Mouse (Mus musculus): ENCODE results near the gene Cd70. TPM values are rescaled to one million over a fixed set of nuclear protein-coding genes. Genes with fewer than 3 reads are reported as not detected.

The Cd70 gene
- polyA plus RNA-seq, 1 experiment, result not detected

DNA sequence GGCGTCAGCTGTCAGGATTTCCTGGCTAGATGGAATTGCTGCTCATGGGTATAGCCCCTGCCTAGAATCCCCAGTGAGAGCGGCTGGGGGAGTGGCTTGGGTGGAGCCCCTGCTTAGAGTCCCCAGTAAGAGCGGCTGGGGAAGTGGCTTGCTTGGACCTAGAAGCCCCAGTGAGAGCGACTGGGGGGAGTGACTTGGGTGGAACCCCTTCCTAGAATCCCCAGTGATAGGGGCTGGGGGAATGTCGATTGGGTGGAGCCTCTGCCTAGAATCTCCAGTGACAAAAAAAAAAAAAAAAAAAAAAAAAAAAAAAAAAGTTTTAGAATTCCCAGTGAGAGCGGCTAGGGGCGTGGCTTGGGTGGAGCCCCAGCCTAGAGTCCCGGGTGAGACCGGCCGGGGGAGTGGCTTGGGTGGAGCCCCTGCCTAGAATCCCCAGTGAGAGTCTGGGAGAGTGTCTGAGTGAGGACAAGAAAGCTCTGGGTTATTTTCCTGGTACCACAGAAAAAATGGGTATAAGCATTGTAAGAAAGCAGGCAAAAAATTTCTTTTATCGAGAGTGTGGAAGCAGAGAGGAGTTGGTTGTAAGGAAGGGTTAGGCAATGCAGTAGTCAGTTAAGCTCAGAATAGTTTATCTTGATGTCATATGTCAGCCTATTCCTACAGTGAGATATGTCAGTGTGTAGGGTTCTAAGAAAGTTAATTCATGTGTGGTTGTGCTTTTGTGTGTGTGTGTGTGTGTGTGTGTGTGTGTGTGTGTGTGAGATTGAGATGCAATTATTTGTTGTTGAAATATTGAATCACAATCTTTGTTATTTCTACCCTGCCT is 30.8 kb downstream of the Cd70 start:
- Histone ChIP-seq H3K27ac (ENCODE audit: insufficient read depth, low read length) (no peak overlapping the region), H3K4me1 (ENCODE audit: control insufficient read depth, insufficient read depth, low read length) (no peaks in the 10 kb centered on the region), H3K4me3 (ENCODE audit: insufficient read depth, low read length) (no peak overlapping the region)
- no peak for TF ChIP-seq CTCF (IDR thresholded peaks at IDR 0.05; ENCODE audit: borderline replicate concordance, insufficient read depth, low read length)

GRCm38 (mm10) chr17:57116801-57117200 is 32.8 kb downstream of the Cd70 start:
- Histone ChIP-seq H3K27ac (ENCODE audit: insufficient read depth, low read length) (no peak overlapping the region), H3K4me3 (ENCODE audit: insufficient read depth, low read length) (no peak overlapping the region), H3K4me1 (ENCODE audit: control insufficient read depth, insufficient read depth, low read length) (no peaks in the 10 kb centered on the region)
- TF ChIP-seq POLR2A (IDR thresholded peaks at IDR 0.05; ENCODE audit: low read depth, low read length) (no peak), CTCF (IDR thresholded peaks at IDR 0.05; ENCODE audit: borderline replicate concordance, insufficient read depth, low read length) (no peak)

- H3K4me3 ChIP-seq (ENCODE audit: insufficient read depth, low read length), result no peak overlapping the region
- H3K27ac ChIP-seq (ENCODE audit: insufficient read depth, low read length), result no peak overlapping the region
- TF ChIP-seq POLR2A (IDR thresholded peaks at IDR 0.05; ENCODE audit: low read depth, low read length), result no peak
- no peaks in the 10 kb centered on the region for H3K4me1 ChIP-seq (ENCODE audit: control insufficient read depth, insufficient read depth, low read length)
Observed at GRCm38 (mm10) chr17:57112768-57113474, 36.7 kb downstream of the Cd70 start.

DNA sequence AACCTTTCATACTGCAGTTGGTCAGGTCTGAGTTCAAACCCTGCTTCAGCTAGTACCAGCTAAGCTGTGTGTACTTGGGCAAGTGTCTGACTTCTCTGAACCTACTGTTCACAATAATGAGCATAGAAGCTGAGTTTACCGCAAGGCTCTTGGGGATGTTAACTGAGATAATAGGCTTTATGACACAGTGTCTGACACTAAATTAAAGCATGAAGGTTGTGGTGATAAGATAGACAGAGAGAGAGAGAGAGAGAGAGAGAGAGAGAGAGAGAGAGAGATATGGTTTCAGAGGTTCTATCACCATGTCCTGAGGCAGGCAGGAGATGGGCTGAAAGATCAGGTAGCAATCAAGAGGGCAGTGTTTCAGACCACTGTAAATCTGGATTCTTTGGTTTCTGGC is 39.6 kb downstream of the Cd70 start:
- TF ChIP-seq CTCF (IDR thresholded peaks at IDR 0.05; ENCODE audit: borderline replicate concordance, insufficient read depth, low read length), result no peak
- no peak for TF ChIP-seq POLR2A (IDR thresholded peaks at IDR 0.05; ENCODE audit: low read depth, low read length)
- Histone ChIP-seq H3K4me1 (ENCODE audit: control insufficient read depth, insufficient read depth, low read length) (0 out of 2 replicates have a peak, but pooled peaks cover 2% of the 10 kb centered on the region), H3K27ac (ENCODE audit: insufficient read depth, low read length) (no peak overlapping the region), H3K4me3 (ENCODE audit: insufficient read depth, low read length) (no peak overlapping the region)

- Histone ChIP-seq H3K27ac (ENCODE audit: insufficient read depth, low read length) (no peak overlapping the region), H3K4me3 (ENCODE audit: insufficient read depth, low read length) (no peak overlapping the region), H3K4me1 (ENCODE audit: control insufficient read depth, insufficient read depth, low read length) (peaks cover 7% of the 10 kb centered on the region)
- TF ChIP-seq POLR2A (IDR thresholded peaks at IDR 0.05; ENCODE audit: low read depth, low read length) (no peak), CTCF (IDR thresholded peaks at IDR 0.05; ENCODE audit: borderline replicate concordance, insufficient read depth, low read length) (no peak)
Observed at GRCm38 (mm10) chr17:57108666-57109171, 40.9 kb downstream of the Cd70 start.

GRCm38 (mm10) chr17:57108040-57108665 is 41.4 kb downstream of the Cd70 start:
- Histone ChIP-seq H3K4me1 (ENCODE audit: control insufficient read depth, insufficient read depth, low read length) (peaks cover 7% of the 10 kb centered on the region), H3K4me3 (ENCODE audit: insufficient read depth, low read length) (no peak overlapping the region), H3K27ac (ENCODE audit: insufficient read depth, low read length) (no peak overlapping the region)
- TF ChIP-seq CTCF (IDR thresholded peaks at IDR 0.05; ENCODE audit: borderline replicate concordance, insufficient read depth, low read length), result no peak
- no peak for TF ChIP-seq POLR2A (IDR thresholded peaks at IDR 0.05; ENCODE audit: low read depth, low read length)

GRCm38 (mm10) chr17:57107064-57107463 is 42.5 kb downstream of the Cd70 start:
- no peak overlapping the region for H3K4me3 ChIP-seq (ENCODE audit: insufficient read depth, low read length)
- no peak overlapping the region for H3K27ac ChIP-seq (ENCODE audit: insufficient read depth, low read length)
- peaks cover 7% of the 10 kb centered on the region for H3K4me1 ChIP-seq (ENCODE audit: control insufficient read depth, insufficient read depth, low read length)
- TF ChIP-seq POLR2A (IDR thresholded peaks at IDR 0.05; ENCODE audit: low read depth, low read length) (no peak), CTCF (IDR thresholded peaks at IDR 0.05; ENCODE audit: borderline replicate concordance, insufficient read depth, low read length) (no peak)

- H3K4me1 ChIP-seq (ENCODE audit: control insufficient read depth, insufficient read depth, low read length), result peaks cover 7% of the 10 kb centered on the region
- no peak for TF ChIP-seq CTCF (IDR thresholded peaks at IDR 0.05; ENCODE audit: borderline replicate concordance, insufficient read depth, low read length)
- no peak for TF ChIP-seq POLR2A (IDR thresholded peaks at IDR 0.05; ENCODE audit: low read depth, low read length)
- H3K27ac ChIP-seq (ENCODE audit: insufficient read depth, low read length), result no peak overlapping the region
- peak overlapping the region; percentile 93 for H3K4me3 ChIP-seq (ENCODE audit: insufficient read depth, low read length)
Observed at GRCm38 (mm10) chr17:57106035-57106368, 43.6 kb downstream of the Cd70 start.

GRCm38 (mm10) chr17:57105181-57106034 is 44.2 kb downstream of the Cd70 start, which contains the start of gene Tnfsf9:
Gene Tnfsf9, plus strand, starts transcription at chr17:57105325.
- Histone ChIP-seq H3K27ac (ENCODE audit: insufficient read depth, low read length) (peak within 1 kb of the TSS; percentile 29; the same call in 1 of the 2 replicates), H3K4me1 (ENCODE audit: control insufficient read depth, insufficient read depth, low read length) (peaks cover 7% of the 10 kb centered on the region), H3K4me3 (ENCODE audit: insufficient read depth, low read length) (peak within 1 kb of the TSS; percentile 93)
- peak; percentile 90 for TF ChIP-seq POLR2A (IDR thresholded peaks at IDR 0.05; ENCODE audit: low read depth, low read length)
- no peak for TF ChIP-seq CTCF (IDR thresholded peaks at IDR 0.05; ENCODE audit: borderline replicate concordance, insufficient read depth, low read length)
